Mouse (Mus musculus) cortical plate, adult 2 months (tissue): ENCODE measurements around the gene Cyb5r2.

Experiments used
- CTCF ChIP-seq: fragments of 200-500 bp; IDR thresholded peaks from 2 replicates; pipeline ENCODE4 v1.5.1; 2011; ENCODE audit warnings: mild to moderate bottlenecking, control low read depth, low read length; ENCODE audit not compliant: insufficient read depth; ENCODE audit errors: extremely low read depth
- POLR2A ChIP-seq: fragments of 200-500 bp; IDR thresholded peaks from 2 replicates; pipeline ENCODE4 v1.6.1; 2011; ENCODE audit warnings: mild to moderate bottlenecking, low read length, control low read depth; ENCODE audit not compliant: insufficient read depth; ENCODE audit errors: extremely low read depth

DNA sequence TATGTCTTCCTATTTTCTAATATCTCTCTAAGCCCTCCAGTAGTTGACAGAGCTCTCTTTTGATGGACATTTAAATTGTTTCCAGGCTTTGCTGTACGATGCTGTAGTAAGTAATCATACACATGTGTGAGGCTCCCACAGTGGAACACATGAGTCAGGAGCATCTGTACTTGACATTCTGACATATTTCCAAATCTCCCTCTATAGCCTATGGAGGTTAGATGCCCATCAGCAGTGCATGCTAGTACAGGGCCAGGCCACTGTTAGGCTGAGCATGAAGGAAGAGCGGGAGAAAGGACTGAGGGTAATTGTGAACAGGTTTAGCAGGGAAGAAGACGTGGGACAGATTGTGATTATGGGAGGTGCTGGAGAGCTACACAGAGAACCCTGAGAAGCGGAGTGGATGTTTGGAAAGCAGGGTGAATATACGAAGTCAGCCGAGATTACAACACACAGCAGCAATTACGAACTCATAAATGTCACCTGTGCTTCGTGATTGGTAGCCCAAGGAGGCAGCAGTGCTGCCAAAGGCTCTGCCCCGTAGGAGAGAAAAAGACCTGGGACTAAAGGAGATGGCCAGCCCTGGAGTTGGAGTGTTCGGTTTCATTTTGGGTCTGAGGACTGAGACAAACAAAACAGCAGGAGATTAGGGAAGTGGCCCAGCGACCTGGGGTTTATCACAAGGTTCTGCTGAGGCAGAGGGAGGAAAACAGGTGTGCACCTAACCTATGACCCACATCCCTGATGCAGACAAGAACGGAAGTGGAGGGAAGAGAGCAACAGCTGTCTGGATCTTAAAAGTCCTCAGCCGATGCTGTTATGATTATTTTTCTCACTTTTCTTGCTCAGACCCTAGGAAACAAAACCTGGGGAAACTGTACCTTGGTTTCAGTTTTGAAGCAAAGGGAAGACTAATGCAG, 55.1 kb downstream of the Cyb5r2 start:
- TF ChIP-seq CTCF = no peak
- no peak for TF ChIP-seq POLR2A
